ENCODE assay signal across 8 mouse cellular contexts in genomic region chr15:79140866-79141565, GRCm38 (mm10). TPM values are rescaled to one million over a fixed set of nuclear protein-coding genes. Genes with fewer than 3 reads are reported as not detected.
DNase-seq lines count a peak whose midpoint lies in the region; ATAC-seq and TF ChIP-seq lines count a peak whose summit lies in the region.

Polr2f (plus strand) TSS chr15:79141009.
1700088E04Rik (minus strand) TSS chr15:79141253.

- under 1% methylated on average over 57 of the region's 57 CpGs for WGBS in heart, embryonic 12.5 days
- WGBS in kidney, postnatal 0 days, result under 1% methylated on average over 57 of the region's 57 CpGs
- whole genome bisulfite sequencing in liver, embryonic 11.5 days, result under 1% methylated on average over 57 of the region's 57 CpGs
- under 1% methylated on average over 57 of the region's 57 CpGs for WGBS in stomach, embryonic 14.5 days

- peak within 1 kb of the TSS; percentile 83 for H3K4me3 ChIP-seq in heart, embryonic 12.5 days
- peak within 1 kb of the TSS; percentile 79 for H3K4me3 ChIP-seq in kidney, postnatal 0 days (replicated peaks; ENCODE audit: low read depth, low read length)
- H3K4me3 ChIP-seq in liver, embryonic 11.5 days (ENCODE audit: low read depth, low read length), result peak within 1 kb of the TSS; percentile 95
- peak within 1 kb of the TSS; percentile 96 for H3K4me3 ChIP-seq in stomach, embryonic 14.5 days (ENCODE audit: low read depth, low read length)

- H3K4me1 ChIP-seq in heart, embryonic 12.5 days (replicated peaks), result peaks cover 16% of the 10 kb centered on the region; the same call in 1 of the 2 replicates
- peaks cover 7% of the 10 kb centered on the region; the same call in 1 of the 2 replicates for H3K4me1 ChIP-seq in kidney, postnatal 0 days (replicated peaks; ENCODE audit: insufficient read depth, low read length)
- H3K4me1 ChIP-seq in liver, embryonic 11.5 days (replicated peaks; ENCODE audit: control insufficient read depth, insufficient read depth, low read length), result peaks cover 10% of the 10 kb centered on the region
- peaks cover 10% of the 10 kb centered on the region; the same call in 1 of the 2 replicates for H3K4me1 ChIP-seq in stomach, embryonic 14.5 days (ENCODE audit: control insufficient read depth, insufficient read depth, low read length)

- peak within 1 kb of the TSS; percentile 93 for H3K4me2 ChIP-seq in heart, embryonic 12.5 days
- peak within 1 kb of the TSS; percentile 84 for H3K4me2 ChIP-seq in kidney, postnatal 0 days (ENCODE audit: low read length)
- H3K4me2 ChIP-seq in liver, embryonic 11.5 days, result peak within 1 kb of the TSS; percentile 99
- H3K4me2 ChIP-seq in stomach, embryonic 14.5 days (replicated peaks; ENCODE audit: low read depth, low read length), result peak within 1 kb of the TSS; percentile 97

- peak; percentile 98 for ATAC-seq in erythroid progenitor cell, adult 5-6 weeks (replicated peaks; ENCODE audit: low FRiP score, poor library complexity, severe bottlenecking)
- ATAC-seq in heart, embryonic 12.5 days (ENCODE audit: insufficient number of reproducible peaks, low FRiP score), result peak; percentile 90
- peak; percentile 80 for ATAC-seq in kidney, postnatal 0 days (replicated peaks; ENCODE audit: low FRiP score, low read depth)
- ATAC-seq in liver, embryonic 11.5 days (replicated peaks; ENCODE audit: low FRiP score), result peak; percentile 90
- ATAC-seq in stomach, embryonic 14.5 days (ENCODE audit: insufficient number of reproducible peaks, insufficient read depth, low FRiP score, low read depth), result peak; percentile 90

- H3K9me3 ChIP-seq in heart, embryonic 12.5 days (replicated peaks), result no peaks in the 10 kb centered on the region
- no peaks in the 10 kb centered on the region for H3K9me3 ChIP-seq in kidney, postnatal 0 days (replicated peaks; ENCODE audit: low read length)
- H3K9me3 ChIP-seq in liver, embryonic 11.5 days (ENCODE audit: control insufficient read depth, low read length), result no peaks in the 10 kb centered on the region
- H3K9me3 ChIP-seq in stomach, embryonic 14.5 days (ENCODE audit: control insufficient read depth, low read depth, low read length), result no peaks in the 10 kb centered on the region

- 0 out of 2 replicates have a peak within 1 kb of the TSS, but pooled peaks have one; percentile 4 for H3K27ac ChIP-seq in heart, embryonic 12.5 days (ENCODE audit: poor library complexity, severe bottlenecking)
- H3K27ac ChIP-seq in kidney, postnatal 0 days, result no peak within 1 kb of the TSS
- peak within 1 kb of the TSS; percentile 66 for H3K27ac ChIP-seq in liver, embryonic 11.5 days (ENCODE audit: low read depth, low read length)
- no peak within 1 kb of the TSS for H3K27ac ChIP-seq in stomach, embryonic 14.5 days (ENCODE audit: low read length)

- peaks cover 21% of the 10 kb centered on the region for H3K36me3 ChIP-seq in heart, embryonic 12.5 days
- peaks cover 14% of the 10 kb centered on the region for H3K36me3 ChIP-seq in kidney, postnatal 0 days (ENCODE audit: insufficient read depth, low read length)
- peaks cover 10% of the 10 kb centered on the region for H3K36me3 ChIP-seq in liver, embryonic 11.5 days (ENCODE audit: control insufficient read depth, insufficient read depth, low read length)
- H3K36me3 ChIP-seq in stomach, embryonic 14.5 days (ENCODE audit: control insufficient read depth, insufficient read depth, low read length), result peaks cover 19% of the 10 kb centered on the region

- TF ChIP-seq CTCF in kidney, postnatal 0 days (IDR thresholded peaks at IDR 0.05; ENCODE audit: low read depth), result no peak

- DNase-seq in CD4-positive helper T cell, adult 2 months (ENCODE audit: low read depth, low spot score), result peak; percentile 94
- peak; percentile 85 for DNase-seq in brain, embryonic 18.5 days (ENCODE audit: low read depth, low spot score)
- DNase-seq in kidney, postnatal 0 days (ENCODE audit: low spot score), result peak; percentile 96
- DNase-seq in liver, embryonic 11.5 days (ENCODE audit: low spot score), result peak; percentile 94
- DNase-seq in naive thymus-derived CD4-positive, alpha-beta T cell, adult 2 months (ENCODE audit: low read depth), result peak; percentile 98

- H3K9ac ChIP-seq in heart, embryonic 12.5 days, result peak within 1 kb of the TSS; percentile 83
- H3K9ac ChIP-seq in kidney, postnatal 0 days (ENCODE audit: low read depth, low read length), result peak within 1 kb of the TSS; percentile 74
- H3K9ac ChIP-seq in liver, embryonic 11.5 days (ENCODE audit: low read depth, low read length), result peak within 1 kb of the TSS; percentile 98
- H3K9ac ChIP-seq in stomach, embryonic 14.5 days (replicated peaks; ENCODE audit: low read depth, low read length), result peak within 1 kb of the TSS; percentile 81

- H3K27me3 ChIP-seq in heart, embryonic 12.5 days (replicated peaks), result no peaks in the 10 kb centered on the region
- H3K27me3 ChIP-seq in kidney, postnatal 0 days (ENCODE audit: insufficient read depth, low read length), result no peaks in the 10 kb centered on the region
- H3K27me3 ChIP-seq in liver, embryonic 11.5 days (replicated peaks; ENCODE audit: control insufficient read depth, insufficient read depth, low read length), result no peaks in the 10 kb centered on the region
- no peaks in the 10 kb centered on the region for H3K27me3 ChIP-seq in stomach, embryonic 14.5 days (ENCODE audit: control insufficient read depth, insufficient read depth, low read length)

RNA-seq across cellular contexts. Expression of gene Polr2f, which starts in this region (rescaled TPM):
- total RNA-seq in erythroid progenitor cell, adult 5-6 weeks (2015; ENCODE audit: low replicate concordance), result 15.1 and 32.7 TPM in 2 replicates
- 17.0 and 20.3 TPM in 2 replicates for total RNA-seq in erythroid progenitor cell, adult 5-6 weeks (2017; ENCODE audit: low replicate concordance)
- polyA plus RNA-seq in heart, embryonic 12.5 days (2016; fragmentation: Nextera tagmentation; extraction: Ambion mirVana), result 265 and 289 TPM in 2 replicates
- 314 and 321 TPM in 2 replicates for polyA plus RNA-seq in kidney, postnatal 0 days (2015; fragmentation: Nextera tagmentation; extraction: Ambion mirVana)
- 432 and 463 TPM in 2 replicates for polyA plus RNA-seq in liver, embryonic 11.5 days (2014; fragmentation: Nextera tagmentation; extraction: Ambion mirVana)
- polyA plus RNA-seq in stomach, embryonic 14.5 days (2014; fragmentation: Nextera tagmentation; extraction: Ambion mirVana), result 367 and 376 TPM in 2 replicates

RNA-seq across cellular contexts. Expression of gene 1700088E04Rik, which starts in this region (rescaled TPM):
- total RNA-seq in erythroid progenitor cell, adult 5-6 weeks (2015; ENCODE audit: low replicate concordance), result not detected in 2 replicates
- total RNA-seq in erythroid progenitor cell, adult 5-6 weeks (2017; ENCODE audit: low replicate concordance), result not detected in 2 replicates
- 6.3 and 6.6 TPM in 2 replicates for polyA plus RNA-seq in heart, embryonic 12.5 days (2016; fragmentation: Nextera tagmentation; extraction: Ambion mirVana)
- 12.9 and 15.2 TPM in 2 replicates for polyA plus RNA-seq in kidney, postnatal 0 days (2015; fragmentation: Nextera tagmentation; extraction: Ambion mirVana)
- 1.8 and 2.2 TPM in 2 replicates for polyA plus RNA-seq in liver, embryonic 11.5 days (2014; fragmentation: Nextera tagmentation; extraction: Ambion mirVana)
- polyA plus RNA-seq in stomach, embryonic 14.5 days (2014; fragmentation: Nextera tagmentation; extraction: Ambion mirVana), result 8.7 TPM in 2 replicates

Comparison
In these comparisons a context has a peak if more than half of its experiments do, and no peak if none do; other contexts are left out.
1. H3K27ac ChIP-seq: peak in heart, embryonic 12.5 days (single experiment) and liver, embryonic 11.5 days (single experiment); none in kidney, postnatal 0 days (single experiment) and stomach, embryonic 14.5 days (single experiment).
2. Peak in every context shown above with its lines, with median percentiles within 50 percentile points of each other: DNase-seq, ATAC-seq, H3K4me2 ChIP-seq, H3K4me3 ChIP-seq and H3K9ac ChIP-seq.